Mouse (Mus musculus) CH12F3 (cell line): Measurements from ENCODE around the gene Fgfr1op2.

Source experiments
- in situ Hi-C: fragments of 300-500 bp; cut with MboI; formaldehyde crosslinking; loops from 2 replicates; pipeline ENCODE4 v1.14.3; 2020; ENCODE audit warnings: low sequenced_read_pairs

Gene Fgfr1op2

GRCm38 (mm10) chr6:146640991-146641390 lies 64.0 kb downstream of the Fgfr1op2 start:
- in situ Hi-C loops, result no loop called here

DNA sequence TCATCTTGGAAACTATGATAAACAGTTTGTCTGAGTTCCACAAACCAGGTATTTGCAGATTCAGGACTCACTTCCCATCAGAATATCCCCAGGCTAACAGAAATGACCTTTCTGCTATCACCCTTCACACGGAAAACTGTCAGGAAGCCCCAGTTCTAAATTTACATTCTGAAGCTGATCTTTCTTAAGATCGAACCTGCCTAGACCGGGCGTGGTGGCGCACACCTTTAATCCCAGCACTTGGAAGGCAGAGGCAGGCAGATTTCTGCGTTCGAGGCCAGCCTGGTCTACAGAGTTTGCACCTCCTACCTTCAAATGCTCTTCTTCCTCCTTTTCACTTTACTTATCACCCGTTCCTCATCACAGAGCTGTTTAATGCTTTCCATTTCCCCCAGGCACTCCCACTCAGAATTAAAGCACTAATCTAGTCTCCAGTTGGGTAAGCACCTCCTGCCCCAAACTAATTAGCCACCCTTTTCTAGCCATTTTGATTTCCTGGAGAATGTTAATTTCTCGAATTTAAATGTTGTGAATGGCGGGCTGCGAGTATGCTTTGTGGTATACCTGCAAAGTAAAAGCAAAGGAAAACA lies 64.7 kb downstream of the Fgfr1op2 start:
- in situ Hi-C loops, result no loop called here

- in situ Hi-C loops, result no loop called here
Measured at GRCm38 (mm10) chr6:146642276-146643183, 65.5 kb downstream of the Fgfr1op2 start, which contains the start of the genes Med21 and Tm7sf3. TSS of gene Med21 (plus strand) at chr6:146642547. TSS of gene Tm7sf3 (minus strand) at chr6:146642824.

DNA sequence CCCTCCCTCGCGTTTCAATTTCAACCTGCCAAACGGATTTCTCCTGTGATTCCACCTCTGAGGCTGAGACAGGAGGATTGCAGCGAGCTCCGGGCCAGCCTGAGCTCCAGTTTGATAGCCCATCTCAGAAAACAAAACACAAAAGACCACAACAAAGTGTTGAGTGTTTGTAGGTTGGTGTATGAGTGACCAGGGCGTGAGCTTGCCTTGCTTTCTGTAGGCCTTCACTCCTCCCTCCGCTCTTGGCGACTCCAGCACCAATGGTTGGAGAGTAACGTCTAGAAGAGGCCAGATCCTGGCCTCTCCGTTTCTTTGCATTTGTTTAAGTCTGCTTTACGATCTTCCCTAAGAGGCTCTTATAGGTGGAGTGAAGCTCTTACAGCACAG lies 66.2 kb downstream of the Fgfr1op2 start:
- in situ Hi-C loops, result no loop called here
